Mouse (Mus musculus) cerebellum, adult 2 months (tissue): ENCODE measurements around the gene Serpind1.

Experiments used
- CTCF ChIP-seq: fragments of 200-500 bp; IDR thresholded peaks from 2 replicates; pipeline ENCODE4 v1.5.1; 2011; ENCODE audit warnings: low read depth, mild to moderate bottlenecking, control low read depth, low read length, moderate library complexity, borderline replicate concordance; ENCODE audit not compliant: insufficient read depth
- POLR2A ChIP-seq: fragments of 200-500 bp; IDR thresholded peaks from 2 replicates; pipeline ENCODE4 v1.6.1; 2011; ENCODE audit warnings: low read length, control low read depth, borderline replicate concordance; ENCODE audit not compliant: insufficient read depth

GRCm38 (mm10) chr16:17346766-17347165 is 15.6 kb downstream of the Serpind1 start:
- no peak for TF ChIP-seq CTCF
- no peak for TF ChIP-seq POLR2A
